ENCODE assay signal across 21 mouse cellular contexts in genomic region chr17:31360582-31360981, GRCm38 (mm10). TPM values are rescaled to one million over a fixed set of nuclear protein-coding genes. Genes with fewer than 3 reads are reported as not detected.
DNase-seq lines count a peak whose midpoint lies in the region; ATAC-seq and TF ChIP-seq lines count a peak whose summit lies in the region.
"Had no signal": no experiment of that assay in that cellular context is flagged by ENCODE, and none has a peak within 500 bp of the region (broad histone marks: within the 10 kb centered on the region; RNA-seq: fewer than 3 reads in every experiment).

No protein-coding gene starts in this region.

- H3K9me3 ChIP-seq in forebrain, embryonic 15.5 days, result no peaks in the 10 kb centered on the region
- H3K9me3 ChIP-seq in forebrain, embryonic 11.5 days (ENCODE audit: control insufficient read depth, low read length), result no peaks in the 10 kb centered on the region
- H3K9me3 ChIP-seq in hindbrain, postnatal 0 days (ENCODE audit: low read length), result no peaks in the 10 kb centered on the region
- H3K9me3 ChIP-seq in hindbrain, embryonic 11.5 days (ENCODE audit: control insufficient read depth, low read length), result no peaks in the 10 kb centered on the region
- H3K9me3 ChIP-seq: embryonic facial prominence, embryonic 15.5 days; limb, embryonic 15.5 days; liver, embryonic 15.5 days had no signal

- 0 out of 2 replicates have a peak, but pooled peaks have one; percentile 32 for ATAC-seq in forebrain, embryonic 15.5 days (replicated peaks)
- no peak for ATAC-seq in forebrain, embryonic 11.5 days (replicated peaks; ENCODE audit: low FRiP score)
- ATAC-seq in hindbrain, postnatal 0 days, result peak; percentile 33; the same call in 1 of the 2 replicates
- no peak for ATAC-seq in hindbrain, embryonic 11.5 days (ENCODE audit: low FRiP score)
- ATAC-seq: lung, postnatal 0 days; midbrain, embryonic 16.5 days had no signal

- no peak overlapping the region for H3K4me3 ChIP-seq in forebrain, embryonic 15.5 days
- H3K4me3 ChIP-seq in forebrain, embryonic 11.5 days (ENCODE audit: low read depth, low read length), result no peak overlapping the region
- no peak overlapping the region for H3K4me3 ChIP-seq in hindbrain, postnatal 0 days (ENCODE audit: low read length)
- H3K4me3 ChIP-seq in hindbrain, embryonic 11.5 days (ENCODE audit: low read depth, low read length), result no peak overlapping the region
- H3K4me3 ChIP-seq: embryonic facial prominence, embryonic 15.5 days; limb, embryonic 15.5 days; liver, embryonic 15.5 days had no signal

- no peaks in the 10 kb centered on the region for H3K36me3 ChIP-seq in forebrain, embryonic 15.5 days
- no peaks in the 10 kb centered on the region for H3K36me3 ChIP-seq in forebrain, embryonic 11.5 days (ENCODE audit: control insufficient read depth, insufficient read depth, low read length)
- no peaks in the 10 kb centered on the region for H3K36me3 ChIP-seq in hindbrain, postnatal 0 days (ENCODE audit: insufficient read depth, low read length)
- H3K36me3 ChIP-seq in hindbrain, embryonic 11.5 days (ENCODE audit: control insufficient read depth, insufficient read depth, low read length), result no peaks in the 10 kb centered on the region
- H3K36me3 ChIP-seq: embryonic facial prominence, embryonic 15.5 days; G1E; limb, embryonic 15.5 days; liver, embryonic 15.5 days had no signal

- H3K27ac ChIP-seq in forebrain, embryonic 15.5 days (replicated peaks), result peak overlapping the region; percentile 12; the same call in 1 of the 2 replicates
- H3K27ac ChIP-seq in forebrain, embryonic 11.5 days (ENCODE audit: low read depth, low read length), result no peak overlapping the region
- H3K27ac ChIP-seq in hindbrain, postnatal 0 days, result peak overlapping the region; percentile 11; the same call in 1 of the 2 replicates
- H3K27ac ChIP-seq in hindbrain, embryonic 11.5 days (ENCODE audit: low read depth, low read length), result no peak overlapping the region
- H3K27ac ChIP-seq: embryonic facial prominence, embryonic 15.5 days; kidney, postnatal 0 days; limb, embryonic 15.5 days; liver, embryonic 15.5 days had no signal

- H3K9ac ChIP-seq in forebrain, embryonic 15.5 days (replicated peaks), result no peak overlapping the region
- no peak overlapping the region for H3K9ac ChIP-seq in forebrain, embryonic 11.5 days (ENCODE audit: low read length)
- H3K9ac ChIP-seq in hindbrain, postnatal 0 days (replicated peaks; ENCODE audit: low read length), result no peak overlapping the region
- no peak overlapping the region for H3K9ac ChIP-seq in hindbrain, embryonic 11.5 days (ENCODE audit: low read depth, low read length)
- H3K9ac ChIP-seq: embryonic facial prominence, embryonic 15.5 days; limb, embryonic 15.5 days; liver, embryonic 15.5 days had no signal

- no peak for TF ChIP-seq CTCF in hindbrain, postnatal 0 days (IDR thresholded peaks at IDR 0.05; ENCODE audit: low read depth)

- no peak for DNase-seq in forebrain, embryonic 11.5 days (ENCODE audit: low spot score)
- DNase-seq in hindbrain, postnatal 0 days (ENCODE audit: low spot score), result peak; percentile 81
- DNase-seq in hindbrain, embryonic 11.5 days (ENCODE audit: low spot score), result no peak
- peak; percentile 69 to 76 for DNase-seq in right cerebral cortex, postnatal 10 days (ENCODE audit: low spot score in 2 of 2)
- DNase-seq in right cerebral cortex, postnatal 14 days, result no peak
- peak; percentile 35 for DNase-seq in brain, adult 2 months (ENCODE audit: low read depth, low spot score)
- DNase-seq in kidney, adult 18-20 months, result no peak
- DNase-seq: adrenal gland, postnatal 25 days; cerebellum, postnatal 36 days; gastrocnemius, postnatal 36 days; kidney, adult 11 months; spleen, adult 18-20 months; thymus, postnatal 36 days had no signal

- WGBS in forebrain, embryonic 15.5 days, result 52% methylated on average over 13 of the region's 13 CpGs
- 83% methylated on average over 13 of the region's 13 CpGs for WGBS in forebrain, embryonic 11.5 days
- 44% methylated on average over 13 of the region's 13 CpGs for WGBS in hindbrain, postnatal 0 days
- 81% methylated on average over 13 of the region's 13 CpGs for WGBS in hindbrain, embryonic 11.5 days

- H3K4me1 ChIP-seq in forebrain, embryonic 15.5 days, result peaks cover 12% of the 10 kb centered on the region
- H3K4me1 ChIP-seq in forebrain, embryonic 11.5 days (replicated peaks; ENCODE audit: control insufficient read depth, insufficient read depth, low read length), result peaks cover 3% of the 10 kb centered on the region; the same call in 1 of the 2 replicates
- H3K4me1 ChIP-seq in hindbrain, postnatal 0 days (ENCODE audit: insufficient read depth, low read length), result peaks cover 28% of the 10 kb centered on the region
- no peaks in the 10 kb centered on the region for H3K4me1 ChIP-seq in hindbrain, embryonic 11.5 days (replicated peaks; ENCODE audit: control insufficient read depth, insufficient read depth, low read length)
- H3K4me1 ChIP-seq: embryonic facial prominence, embryonic 15.5 days; limb, embryonic 15.5 days; liver, embryonic 15.5 days had no signal

- H3K27me3 ChIP-seq in forebrain, embryonic 15.5 days, result no peaks in the 10 kb centered on the region
- no peaks in the 10 kb centered on the region for H3K27me3 ChIP-seq in forebrain, embryonic 11.5 days (ENCODE audit: control insufficient read depth, insufficient read depth, low read length)
- no peaks in the 10 kb centered on the region for H3K27me3 ChIP-seq in hindbrain, postnatal 0 days (ENCODE audit: insufficient read depth, low read length)
- H3K27me3 ChIP-seq in hindbrain, embryonic 11.5 days (ENCODE audit: control insufficient read depth, insufficient read depth, low read length), result no peaks in the 10 kb centered on the region
- H3K27me3 ChIP-seq: embryonic facial prominence, embryonic 15.5 days; limb, embryonic 15.5 days; liver, embryonic 15.5 days had no signal

- no peak overlapping the region for H3K4me2 ChIP-seq in forebrain, embryonic 15.5 days (replicated peaks)
- H3K4me2 ChIP-seq in forebrain, embryonic 11.5 days (ENCODE audit: low read depth, low read length, severe bottlenecking), result no peak overlapping the region
- H3K4me2 ChIP-seq in hindbrain, postnatal 0 days (ENCODE audit: low read depth, low read length), result no peak overlapping the region
- H3K4me2 ChIP-seq in hindbrain, embryonic 11.5 days (replicated peaks; ENCODE audit: low read depth, low read length), result no peak overlapping the region
- H3K4me2 ChIP-seq: embryonic facial prominence, embryonic 15.5 days; limb, embryonic 15.5 days; liver, embryonic 15.5 days had no signal

RNA-seq across cellular contexts. Expression of gene Pde9a, which starts 25.4 kb away (rescaled TPM):
- 58.4 and 59.6 TPM in 2 replicates for polyA plus RNA-seq in forebrain, embryonic 15.5 days (2015; fragmentation: Nextera tagmentation; extraction: Ambion mirVana)
- 30.4 and 33.7 TPM in 2 replicates for polyA plus RNA-seq in forebrain, embryonic 11.5 days (2014; fragmentation: Nextera tagmentation; extraction: Ambion mirVana)
- 34.4 and 39.8 TPM in 2 replicates for total RNA-seq in hindbrain, postnatal 0 days (2014; rRNA removed)
- 35.2 and 36.3 TPM in 2 replicates for polyA plus RNA-seq in hindbrain, postnatal 0 days (2015; fragmentation: Nextera tagmentation; extraction: Ambion mirVana)
- 27.9 and 29.0 TPM in 2 replicates for polyA plus RNA-seq in hindbrain, embryonic 11.5 days (2014; fragmentation: Nextera tagmentation; extraction: Ambion mirVana)
- polyA plus RNA-seq: G1E had no signal

Comparison
In these comparisons a context has a peak if more than half of its experiments do, and no peak if none do; other contexts are left out.
1. ATAC-seq: peak in forebrain, embryonic 15.5 days (single experiment) and hindbrain, postnatal 0 days (single experiment); none in forebrain, embryonic 11.5 days (single experiment) and hindbrain, embryonic 11.5 days (single experiment).
2. H3K27ac ChIP-seq: peak in forebrain, embryonic 15.5 days (single experiment) and hindbrain, postnatal 0 days (single experiment); none in forebrain, embryonic 11.5 days (single experiment) and hindbrain, embryonic 11.5 days (single experiment).
3. DNase-seq: peak in hindbrain, postnatal 0 days (single experiment), right cerebral cortex, postnatal 10 days (2 of 2) and brain, adult 2 months (single experiment); none in forebrain, embryonic 11.5 days (single experiment), hindbrain, embryonic 11.5 days (single experiment), right cerebral cortex, postnatal 14 days (single experiment) and kidney, adult 18-20 months (single experiment).